In genomic region chr5:117286286-117286685, GRCm38 (mm10) we compare ENCODE assay signal across 10 mouse cellular contexts. TPM values are rescaled to one million over a fixed set of nuclear protein-coding genes. Genes with fewer than 3 reads are reported as not detected.
DNase-seq lines count a peak whose midpoint lies in the region; ATAC-seq and TF ChIP-seq lines count a peak whose summit lies in the region.
"Had no signal": no experiment of that assay in that cellular context is flagged by ENCODE, and none has a peak within 500 bp of the region (broad histone marks: within the 10 kb centered on the region; RNA-seq: fewer than 3 reads in every experiment).

No protein-coding gene starts in this region.

- no peak for TF ChIP-seq CTCF in testis, adult 2 months (IDR thresholded peaks at IDR 0.05; ENCODE audit: control insufficient read depth, insufficient read depth, insufficient replicate concordance, low read depth, low read length)

- peaks cover 39% of the 10 kb centered on the region for H3K4me1 ChIP-seq in erythroblast, embryonic 14.5 days (ENCODE audit: control insufficient read depth)
- peaks cover 19% of the 10 kb centered on the region for H3K4me1 ChIP-seq in testis, adult 2 months (ENCODE audit: control insufficient read depth, insufficient read depth, low read length)
- peaks cover 42% of the 10 kb centered on the region for H3K4me1 ChIP-seq in liver, embryonic 13.5 days (replicated peaks)

- DNase-seq in testis, postnatal 10 days (ENCODE audit: low spot score): no peak
- DNase-seq in liver, embryonic 13.5 days: no peak
- no peak for DNase-seq in B cell, adult 2 months
- DNase-seq in layer of hippocampus, postnatal 14 days (ENCODE audit: low spot score in 2 of 2): no peak
- DNase-seq in layer of hippocampus, adult 9-10 months (ENCODE audit: low spot score): no peak
- DNase-seq: kidney, adult 11 months; right cerebral cortex, postnatal 14 days had no signal

- peak overlapping the region; percentile 94 for H3K4me2 ChIP-seq in liver, embryonic 13.5 days

- peaks cover 31% of the 10 kb centered on the region for H3K36me3 ChIP-seq in erythroblast, embryonic 14.5 days (ENCODE audit: control insufficient read depth)
- peaks cover 2% of the 10 kb centered on the region for H3K36me3 ChIP-seq in testis, adult 2 months (ENCODE audit: control insufficient read depth, insufficient read depth, low read length)
- H3K36me3 ChIP-seq in liver, embryonic 13.5 days: peaks cover 41% of the 10 kb centered on the region

- WGBS in liver, embryonic 13.5 days (ENCODE audit: insufficient replicate concordance): 37% methylated on average over 3 of the region's 3 CpGs

- no peak for TF ChIP-seq POLR2A in testis, adult 2 months (IDR thresholded peaks at IDR 0.05; ENCODE audit: control insufficient read depth, low read depth, low read length)

- ATAC-seq in erythroblast, adult 5-6 weeks (replicated peaks; ENCODE audit: low FRiP score, poor library complexity, severe bottlenecking): no peak
- ATAC-seq in liver, embryonic 13.5 days (ENCODE audit: low read depth): no peak

- H3K9me3 ChIP-seq in erythroblast, embryonic 14.5 days (ENCODE audit: control insufficient read depth, low read length): peaks cover 2% of the 10 kb centered on the region; the same call in 1 of the 2 replicates
- H3K9me3 ChIP-seq in liver, embryonic 13.5 days (replicated peaks): 0 out of 2 replicates have a peak, but pooled peaks cover 4% of the 10 kb centered on the region

- no peaks in the 10 kb centered on the region for H3K27me3 ChIP-seq in erythroblast, embryonic 14.5 days (ENCODE audit: control insufficient read depth)
- no peaks in the 10 kb centered on the region for H3K27me3 ChIP-seq in testis, adult 2 months (ENCODE audit: control insufficient read depth, insufficient read depth, low read length)
- no peaks in the 10 kb centered on the region for H3K27me3 ChIP-seq in liver, embryonic 13.5 days

- peak overlapping the region; percentile 99 for H3K27ac ChIP-seq in testis, adult 2 months (ENCODE audit: control insufficient read depth, insufficient read depth, low read depth, low read length)
- H3K27ac ChIP-seq in liver, embryonic 13.5 days: peak overlapping the region; percentile 59; the same call in 1 of the 2 replicates

- H3K9ac ChIP-seq in liver, embryonic 13.5 days: peak overlapping the region; percentile 81

- peak overlapping the region; percentile 76 for H3K4me3 ChIP-seq in erythroblast, embryonic 14.5 days (replicated peaks)
- peak overlapping the region; percentile 99 for H3K4me3 ChIP-seq in testis, adult 2 months (ENCODE audit: control insufficient read depth, low read depth, low read length)
- peak overlapping the region; percentile 75 for H3K4me3 ChIP-seq in liver, embryonic 13.5 days (replicated peaks)

RNA-seq across cellular contexts. Expression of gene Pebp1, which starts 1.1 kb away (rescaled TPM):
- 28.3 and 38.5 TPM in 2 replicates for polyA plus RNA-seq in erythroblast, embryonic 14.5 days (2012)
- 43.4 and 51.4 TPM in 2 replicates for total RNA-seq in erythroblast, adult 5-6 weeks (2015; ENCODE audit: low replicate concordance)
- 11.4 and 17.4 TPM in 2 replicates for total RNA-seq in erythroblast, adult 5-6 weeks (2017; ENCODE audit: low replicate concordance)
- polyA plus RNA-seq in testis, adult 2 months (2012; rRNA removed): 3,275 and 4,574 TPM in 2 replicates
- 275 and 276 TPM in 2 replicates for polyA plus RNA-seq in liver, embryonic 13.5 days (2015; fragmentation: Nextera tagmentation; extraction: Ambion mirVana)
- total RNA-seq in layer of hippocampus, postnatal 14 days (2021): 100 to 1,000 TPM; 762 to 788 TPM

RNA-seq across cellular contexts. Expression of gene Vsig10, which starts 32.6 kb away (rescaled TPM):
- polyA plus RNA-seq in erythroblast, embryonic 14.5 days (2012): not detected in 2 replicates
- total RNA-seq in erythroblast, adult 5-6 weeks (2015; ENCODE audit: low replicate concordance): 0.84 TPM in 1 of 2 replicates, not detected in the other
- 0.70 and 2.7 TPM in 2 replicates for total RNA-seq in erythroblast, adult 5-6 weeks (2017; ENCODE audit: low replicate concordance)
- 13.0 and 16.6 TPM in 2 replicates for polyA plus RNA-seq in testis, adult 2 months (2012; rRNA removed)
- polyA plus RNA-seq in liver, embryonic 13.5 days (2015; fragmentation: Nextera tagmentation; extraction: Ambion mirVana): 1.7 TPM in 2 replicates
- 1 to 10 TPM; 3.4 to 6.2 TPM for total RNA-seq in layer of hippocampus, postnatal 14 days (2021)

Comparison
In these comparisons a context has a peak if more than half of its experiments do, and no peak if none do; other contexts are left out.
1. RNA of gene Pebp1, which starts 1.1 kb away (polyA plus RNA-seq): 3,275 to 4,574 TPM in testis, adult 2 months; 275 to 276 TPM in liver, embryonic 13.5 days and 28.3 to 38.5 TPM in erythroblast, embryonic 14.5 days; every median in the first group is over 10 times any median in the second.
2. Peak in every context shown above with its lines, with median percentiles within 50 percentile points of each other: H3K4me3 ChIP-seq.